Mouse (Mus musculus): ENCODE measurements around the gene Pgap2. TPM values are rescaled to one million over a fixed set of nuclear protein-coding genes. Genes with fewer than 3 reads are reported as not detected.

Pgap2 gene
- total and polyA plus RNA-seq, 3 experiments, result 21.1 to 91.1 TPM; not detected in 1

- no peak overlapping the region for H3K27ac ChIP-seq (ENCODE audit: control insufficient read depth, low read depth, low read length)
- H3K36me3 ChIP-seq (ENCODE audit: control insufficient read depth in 1 of 2, insufficient read depth in 2 of 2, low read length in 2 of 2), result peaks cover 0 to 13% of the 10 kb centered on the region in 2 experiments; a peak in 2 of 4 replicates
- DNase-seq (ENCODE audit: low read depth, low spot score), result no peak
- H3K9me3 ChIP-seq (replicated peaks; ENCODE audit: insufficient read depth, low read length), result no peaks in the 10 kb centered on the region
- TF ChIP-seq USF2 (IDR thresholded peaks at IDR 0.05; ENCODE audit: borderline replicate concordance in 1 of 2, insufficient read depth in 1 of 2, low read depth in 1 of 2, low read length in 2 of 2), result no peak
- no peak for TF ChIP-seq MYC (IDR thresholded peaks at IDR 0.05; ENCODE audit: low read depth, low read length)
- no peak for TF ChIP-seq MAX (IDR thresholded peaks at IDR 0.05; ENCODE audit: low read length)
- no peak for TF ChIP-seq MYB (IDR thresholded peaks at IDR 0.05; ENCODE audit: low read depth, low read length)
- no peak for TF ChIP-seq GABPA (IDR thresholded peaks at IDR 0.05; ENCODE audit: low read depth, low read length)
- TF ChIP-seq MEF2A (IDR thresholded peaks at IDR 0.05; ENCODE audit: extremely low read depth, insufficient replicate concordance, low read depth, low read length, poor library complexity, severe bottlenecking), result no peak
- TF ChIP-seq BHLHE40 (IDR thresholded peaks at IDR 0.05; ENCODE audit: borderline replicate concordance, low read depth, low read length), result no peak
- TF ChIP-seq USF1 (IDR thresholded peaks at IDR 0.05; ENCODE audit: low read depth, low read length), result no peak
- no peak overlapping the region for H3K4me3 ChIP-seq (ENCODE audit: control insufficient read depth in 1 of 2, insufficient read depth in 1 of 2, low read depth in 2 of 2, low read length in 2 of 2)
- peaks cover under 1% of the 10 kb centered on the region for H3K79me2 ChIP-seq (ENCODE audit: control insufficient read depth, insufficient read depth, low read length, poor library complexity)
- no peaks in the 10 kb centered on the region for H3K27me3 ChIP-seq (ENCODE audit: control insufficient read depth in 1 of 2, insufficient read depth in 2 of 2, low read length in 2 of 2)
- no peak overlapping the region for H3K9ac ChIP-seq (ENCODE audit: control insufficient read depth, low read depth, low read length, poor library complexity, severe bottlenecking)
- H3K4me1 ChIP-seq (ENCODE audit: control insufficient read depth in 1 of 2, insufficient read depth in 2 of 2, low read length in 2 of 2), result peaks cover 1 to 12% of the 10 kb centered on the region in 2 experiments
These were observed 18.2 kb downstream of the Pgap2 start for GRCm38 (mm10) chr7:102228049-102228670.

- Histone ChIP-seq H3K4me1 (ENCODE audit: control insufficient read depth in 1 of 2, insufficient read depth in 2 of 2, low read length in 2 of 2) (peaks cover 4 to 8% of the 10 kb centered on the region in 2 experiments), H3K9me3 (replicated peaks; ENCODE audit: insufficient read depth, low read length) (no peaks in the 10 kb centered on the region), H3K79me2 (ENCODE audit: control insufficient read depth, insufficient read depth, low read length, poor library complexity) (no peaks in the 10 kb centered on the region), H3K36me3 (ENCODE audit: control insufficient read depth in 1 of 2, insufficient read depth in 2 of 2, low read length in 2 of 2) (peaks cover 0 to 9% of the 10 kb centered on the region in 2 experiments; a peak in 2 of 4 replicates), H3K27me3 (ENCODE audit: control insufficient read depth in 1 of 2, insufficient read depth in 2 of 2, low read length in 2 of 2) (no peaks in the 10 kb centered on the region), H3K4me3 (ENCODE audit: control insufficient read depth in 1 of 2, insufficient read depth in 1 of 2, low read depth in 2 of 2, low read length in 2 of 2) (no peak overlapping the region), H3K9ac (ENCODE audit: control insufficient read depth, low read depth, low read length, poor library complexity, severe bottlenecking) (no peak overlapping the region), H3K27ac (ENCODE audit: control insufficient read depth, low read depth, low read length) (no peak overlapping the region)
- DNase-seq (ENCODE audit: low read depth, low spot score), result no peak
- no peak for TF ChIP-seq MEF2A (IDR thresholded peaks at IDR 0.05; ENCODE audit: extremely low read depth, insufficient replicate concordance, low read depth, low read length, poor library complexity, severe bottlenecking)
- TF ChIP-seq ZMIZ1 (IDR thresholded peaks at IDR 0.05; ENCODE audit: low read depth, low read length), result no peak
- no peak for TF ChIP-seq GABPA (IDR thresholded peaks at IDR 0.05; ENCODE audit: low read depth, low read length)
- no peak for TF ChIP-seq CTCF (IDR thresholded peaks at IDR 0.05 in 2 of 3, conservative IDR thresholded peaks at IDR 0.05 in 1 of 3; ENCODE audit: control insufficient read depth in 1 of 3, insufficient read depth in 1 of 3, low read depth in 2 of 3, low read length in 3 of 3, poor library complexity in 1 of 3, severe bottlenecking in 1 of 3)
- no peak for TF ChIP-seq SMC3 (IDR thresholded peaks at IDR 0.05; ENCODE audit: low read depth, low read length)
- TF ChIP-seq JUND (IDR thresholded peaks at IDR 0.05; ENCODE audit: low read depth, low read length), result no peak
- no peak for TF ChIP-seq BHLHE40 (IDR thresholded peaks at IDR 0.05; ENCODE audit: borderline replicate concordance, low read depth, low read length)
- no peak for TF ChIP-seq POLR2AphosphoS5 (IDR thresholded peaks at IDR 0.05; ENCODE audit: borderline replicate concordance, low read depth, low read length)
- TF ChIP-seq TBP (IDR thresholded peaks at IDR 0.05; ENCODE audit: low read depth, low read length), result no peak
These were observed 19.8 kb downstream of the Pgap2 start for GRCm38 (mm10) chr7:102229814-102230213.
